ENCODE assay signal across 8 mouse cellular contexts in genomic region chr13:108215231-108215780, GRCm38 (mm10). TPM values are rescaled to one million over a fixed set of nuclear protein-coding genes. Genes with fewer than 3 reads are reported as not detected.
A peak's percentile ranks its signal among the peaks of the same experiment; 100 is the strongest.
DNase-seq lines count a peak whose midpoint lies in the region; ATAC-seq and TF ChIP-seq lines count a peak whose summit lies in the region.

No protein-coding gene starts in this region.

- no peak for TF ChIP-seq CTCF in bone marrow macrophage, adult 2 months (IDR thresholded peaks at IDR 0.05; ENCODE audit: low read depth, low read length)

- 3% methylated on average over 12 of the region's 12 CpGs for WGBS in heart, embryonic 11.5 days (ENCODE audit: insufficient replicate concordance)
- 5% methylated on average over 12 of the region's 12 CpGs for WGBS in hindbrain, embryonic 12.5 days
- WGBS in limb, embryonic 15.5 days = 3% methylated on average over 12 of the region's 12 CpGs

- H3K9me3 ChIP-seq in heart, embryonic 11.5 days (replicated peaks; ENCODE audit: control insufficient read depth, low read length) = no peaks in the 10 kb centered on the region
- H3K9me3 ChIP-seq in hindbrain, embryonic 12.5 days (replicated peaks) = no peaks in the 10 kb centered on the region
- H3K9me3 ChIP-seq in limb, embryonic 15.5 days = no peaks in the 10 kb centered on the region

- H3K27ac ChIP-seq in heart, embryonic 11.5 days (ENCODE audit: low read depth, low read length) = no peak overlapping the region
- H3K27ac ChIP-seq in bone marrow macrophage, adult 2 months (ENCODE audit: insufficient read depth, low read depth, low read length) = no peak overlapping the region
- H3K27ac ChIP-seq in hindbrain, embryonic 12.5 days = no peak overlapping the region
- H3K27ac ChIP-seq in limb, embryonic 15.5 days = no peak overlapping the region

- no peak overlapping the region for H3K9ac ChIP-seq in heart, embryonic 11.5 days (ENCODE audit: low read depth, low read length)
- H3K9ac ChIP-seq in hindbrain, embryonic 12.5 days = 0 out of 2 replicates have a peak overlapping the region, but pooled peaks have one; percentile 70
- peak overlapping the region; percentile 50; the same call in 1 of the 2 replicates for H3K9ac ChIP-seq in limb, embryonic 15.5 days

- ATAC-seq in heart, embryonic 11.5 days (replicated peaks; ENCODE audit: insufficient number of reproducible peaks, low FRiP score, low TSS enrichment) = no peak
- no peak for ATAC-seq in hindbrain, embryonic 12.5 days (ENCODE audit: low FRiP score)
- ATAC-seq in limb, embryonic 15.5 days (ENCODE audit: insufficient number of reproducible peaks, low FRiP score, low TSS enrichment, low read depth) = no peak

- DNase-seq in heart, adult 9 months (ENCODE audit: low spot score in 2 of 2) = no peak
- peak; percentile 46 for DNase-seq in retina, postnatal 1 day
- DNase-seq in urinary bladder, postnatal 36 days (ENCODE audit: low spot score in 2 of 2) = no peak
- DNase-seq in urinary bladder, postnatal 14 days (ENCODE audit: low spot score) = no peak

- H3K4me2 ChIP-seq in heart, embryonic 11.5 days = peak overlapping the region; percentile 93
- peak overlapping the region; percentile 100 for H3K4me2 ChIP-seq in hindbrain, embryonic 12.5 days (replicated peaks)
- H3K4me2 ChIP-seq in limb, embryonic 15.5 days = peak overlapping the region; percentile 100

- H3K36me3 ChIP-seq in heart, embryonic 11.5 days (ENCODE audit: control insufficient read depth, insufficient read depth, low read length) = no peaks in the 10 kb centered on the region
- no peaks in the 10 kb centered on the region for H3K36me3 ChIP-seq in hindbrain, embryonic 12.5 days
- no peaks in the 10 kb centered on the region for H3K36me3 ChIP-seq in limb, embryonic 15.5 days

- H3K27me3 ChIP-seq in heart, embryonic 11.5 days (ENCODE audit: control insufficient read depth, insufficient read depth, low read length) = peaks cover 50% of the 10 kb centered on the region
- peaks cover 46% of the 10 kb centered on the region for H3K27me3 ChIP-seq in hindbrain, embryonic 12.5 days
- peaks cover 43% of the 10 kb centered on the region for H3K27me3 ChIP-seq in limb, embryonic 15.5 days

- TF ChIP-seq POLR2A in bone marrow macrophage, adult 2 months (IDR thresholded peaks at IDR 0.05; ENCODE audit: borderline replicate concordance, low read depth, low read length) = no peak

- H3K4me3 ChIP-seq in heart, embryonic 11.5 days (ENCODE audit: low read depth, low read length) = peak overlapping the region; percentile 65
- peak overlapping the region; percentile 80 for H3K4me3 ChIP-seq in bone marrow macrophage, adult 2 months (ENCODE audit: insufficient read depth, low read length)
- peak overlapping the region; percentile 76 for H3K4me3 ChIP-seq in hindbrain, embryonic 12.5 days
- peak overlapping the region; percentile 70 for H3K4me3 ChIP-seq in limb, embryonic 15.5 days

- peaks cover 7% of the 10 kb centered on the region; the same call in 1 of the 2 replicates for H3K4me1 ChIP-seq in heart, embryonic 11.5 days (ENCODE audit: control insufficient read depth, insufficient read depth, low read length)
- H3K4me1 ChIP-seq in bone marrow macrophage, adult 2 months (ENCODE audit: control insufficient read depth, insufficient read depth, low read length) = no peaks in the 10 kb centered on the region
- peaks cover 7% of the 10 kb centered on the region; the same call in 1 of the 2 replicates for H3K4me1 ChIP-seq in hindbrain, embryonic 12.5 days
- peaks cover 15% of the 10 kb centered on the region for H3K4me1 ChIP-seq in limb, embryonic 15.5 days

RNA-seq across cellular contexts. Expression of gene Elovl7, which starts 1.1 kb away (rescaled TPM):
- 0.96 and 1.5 TPM in 2 replicates for polyA plus RNA-seq in heart, embryonic 11.5 days (2014; fragmentation: Nextera tagmentation; extraction: Ambion mirVana)
- 0.27 TPM in 1 of 2 replicates, not detected in the other for polyA plus RNA-seq in bone marrow macrophage, adult 2 months (2012; ENCODE audit: insufficient read depth, insufficient read length, missing spikeins)
- polyA plus RNA-seq in hindbrain, embryonic 12.5 days (2016; fragmentation: Nextera tagmentation; extraction: Ambion mirVana) = 1.5 and 1.6 TPM in 2 replicates
- 21.4 and 21.7 TPM in 2 replicates for polyA plus RNA-seq in limb, embryonic 15.5 days (2015; fragmentation: Nextera tagmentation; extraction: Ambion mirVana)

RNA-seq across cellular contexts. Expression of gene Ercc8, which starts 56.8 kb away (rescaled TPM):
- polyA plus RNA-seq in heart, embryonic 11.5 days (2014; fragmentation: Nextera tagmentation; extraction: Ambion mirVana) = 14.5 and 14.7 TPM in 2 replicates
- polyA plus RNA-seq in bone marrow macrophage, adult 2 months (2012; ENCODE audit: insufficient read depth, insufficient read length, missing spikeins) = 2.4 and 3.1 TPM in 2 replicates
- polyA plus RNA-seq in hindbrain, embryonic 12.5 days (2016; fragmentation: Nextera tagmentation; extraction: Ambion mirVana) = 21.0 and 21.5 TPM in 2 replicates
- 14.6 and 16.4 TPM in 2 replicates for polyA plus RNA-seq in limb, embryonic 15.5 days (2015; fragmentation: Nextera tagmentation; extraction: Ambion mirVana)

RNA-seq across cellular contexts. Expression of gene Ndufaf2, which starts 56.9 kb away (rescaled TPM):
- polyA plus RNA-seq in heart, embryonic 11.5 days (2014; fragmentation: Nextera tagmentation; extraction: Ambion mirVana) = 64.1 and 65.3 TPM in 2 replicates
- polyA plus RNA-seq in bone marrow macrophage, adult 2 months (2012; ENCODE audit: insufficient read depth, insufficient read length, missing spikeins) = 21.5 and 22.0 TPM in 2 replicates
- polyA plus RNA-seq in hindbrain, embryonic 12.5 days (2016; fragmentation: Nextera tagmentation; extraction: Ambion mirVana) = 69.3 and 75.7 TPM in 2 replicates
- 59.3 and 63.2 TPM in 2 replicates for polyA plus RNA-seq in limb, embryonic 15.5 days (2015; fragmentation: Nextera tagmentation; extraction: Ambion mirVana)
